Mouse (Mus musculus) bone marrow macrophage, adult 2 months (primary cell): Measurements from ENCODE around the gene Cd22.

Experiments used
- CTCF ChIP-seq: IDR thresholded peaks from 2 replicates; pipeline ENCODE4 v1.5.1; 2012; ENCODE audit warnings: low read depth, mild to moderate bottlenecking, low read length, moderate library complexity
- POLR2A ChIP-seq: IDR thresholded peaks from 2 replicates; pipeline ENCODE4 v1.6.1; 2012; ENCODE audit warnings: mild to moderate bottlenecking, low read depth, low read length, borderline replicate concordance

GRCm38 (mm10) chr7:30916713-30917112, 36.6 kb upstream of the Cd22 start:
- TF ChIP-seq CTCF (no peak), POLR2A (no peak)
